Mouse (Mus musculus) erythroblast, embryonic 14.5 days (primary cell): ENCODE data around the gene Slc25a25. TPM values are rescaled to one million over a fixed set of nuclear protein-coding genes. Genes with fewer than 3 reads are reported as not detected.
A peak's percentile ranks its signal among the peaks of the same experiment; 100 is the strongest.

ENCODE experiments used
- H3K27me3 ChIP-seq: 2 replicates; pipeline ENCODE4 v1.6.1; 2012; ENCODE audit warnings: inconsistent platforms; ENCODE audit not compliant: control insufficient read depth
- H3K36me3 ChIP-seq: 2 replicates; pipeline ENCODE4 v1.6.1; 2012; ENCODE audit warnings: mild to moderate bottlenecking, inconsistent platforms; ENCODE audit not compliant: control insufficient read depth
- H3K4me1 ChIP-seq: 2 replicates; pipeline ENCODE4 v1.6.1; 2012; ENCODE audit warnings: inconsistent platforms; ENCODE audit not compliant: control insufficient read depth
- H3K4me3 ChIP-seq: replicated peaks from 2 replicates; pipeline ENCODE3; 2012; ENCODE audit warnings: moderate library complexity, mild to moderate bottlenecking, inconsistent platforms
- H3K9me3 ChIP-seq: 2 replicates; pipeline ENCODE4 v1.6.1; 2012; ENCODE audit warnings: low read length, inconsistent platforms, mixed read lengths; ENCODE audit not compliant: control insufficient read depth
- GATA1 ChIP-seq: IDR thresholded peaks from 2 replicates; pipeline ENCODE4 v1.6.1; 2012; ENCODE audit warnings: low read length, inconsistent platforms, mixed read lengths
- TAL1 ChIP-seq: IDR thresholded peaks from 3 replicates; pipeline ENCODE4 v1.6.1; 2012; ENCODE audit warnings: low read length, inconsistent platforms, mixed read lengths
- polyA plus RNA-seq: library from polyadenylated mRNA; stranded (reverse); fragments of >175 nt; gene quantifications from 2 replicates; pipeline ENCODE4 v1.2.3, GENCODE M21; 2012

The Slc25a25 gene
- polyA plus RNA-seq, 1 experiment: 2.0 TPM

- H3K36me3 ChIP-seq: peaks cover 7% of the 10 kb centered on the region
- no peak for TF ChIP-seq GATA1
- no peak for TF ChIP-seq TAL1
- no peaks in the 10 kb centered on the region for H3K27me3 ChIP-seq
- no peak overlapping the region for H3K4me3 ChIP-seq
- peaks cover 59% of the 10 kb centered on the region for H3K4me1 ChIP-seq
- H3K9me3 ChIP-seq: no peaks in the 10 kb centered on the region
Observed at GRCm38 (mm10) chr2:32425568-32425967, 25.7 kb downstream of the Slc25a25 start.

- no peak overlapping the region for H3K4me3 ChIP-seq
- H3K4me1 ChIP-seq: peaks cover 57% of the 10 kb centered on the region
- H3K27me3 ChIP-seq: no peaks in the 10 kb centered on the region
- H3K36me3 ChIP-seq: peaks cover 15% of the 10 kb centered on the region
- TF ChIP-seq TAL1: no peak
- TF ChIP-seq GATA1: no peak
- H3K9me3 ChIP-seq: no peaks in the 10 kb centered on the region
Observed at GRCm38 (mm10) chr2:32424796-32425195, 26.4 kb downstream of the Slc25a25 start.

- Histone ChIP-seq H3K4me3 (peak overlapping the region; percentile 48), H3K36me3 (peaks cover 26% of the 10 kb centered on the region), H3K27me3 (no peaks in the 10 kb centered on the region), H3K4me1 (peaks cover 46% of the 10 kb centered on the region), H3K9me3 (no peaks in the 10 kb centered on the region)
- TF ChIP-seq TAL1 (no peak), GATA1 (no peak)
Observed at GRCm38 (mm10) chr2:32423481-32424331, 27.5 kb downstream of the Slc25a25 start.

GRCm38 (mm10) chr2:32421851-32422251 is 29.4 kb downstream of the Slc25a25 start:
- peaks cover 44% of the 10 kb centered on the region for H3K36me3 ChIP-seq
- H3K9me3 ChIP-seq: no peaks in the 10 kb centered on the region
- no peaks in the 10 kb centered on the region for H3K27me3 ChIP-seq
- no peak overlapping the region for H3K4me3 ChIP-seq
- H3K4me1 ChIP-seq: peaks cover 35% of the 10 kb centered on the region
- no peak for TF ChIP-seq TAL1
- TF ChIP-seq GATA1: no peak

GRCm38 (mm10) chr2:32420647-32421046 is 30.6 kb downstream of the Slc25a25 start:
- H3K4me1 ChIP-seq: peaks cover 34% of the 10 kb centered on the region
- no peak overlapping the region for H3K4me3 ChIP-seq
- H3K36me3 ChIP-seq: peaks cover 56% of the 10 kb centered on the region
- no peaks in the 10 kb centered on the region for H3K27me3 ChIP-seq
- H3K9me3 ChIP-seq: no peaks in the 10 kb centered on the region
- TF ChIP-seq GATA1: no peak
- no peak for TF ChIP-seq TAL1

GRCm38 (mm10) chr2:32420066-32420608 is 31.1 kb downstream of the Slc25a25 start:
- Histone ChIP-seq H3K27me3 (no peaks in the 10 kb centered on the region), H3K4me3 (no peak overlapping the region), H3K4me1 (peaks cover 30% of the 10 kb centered on the region), H3K9me3 (no peaks in the 10 kb centered on the region), H3K36me3 (peaks cover 61% of the 10 kb centered on the region)
- no peak for TF ChIP-seq GATA1
- no peak for TF ChIP-seq TAL1

- peaks cover 69% of the 10 kb centered on the region for H3K36me3 ChIP-seq
Observed at GRCm38 (mm10) chr2:32419359-32419758, 31.9 kb downstream of the Slc25a25 start.

GRCm38 (mm10) chr2:32418430-32419151 is 32.7 kb downstream of the Slc25a25 start:
- Histone ChIP-seq H3K36me3 (peaks cover 76% of the 10 kb centered on the region), H3K27me3 (no peaks in the 10 kb centered on the region), H3K4me1 (peaks cover 15% of the 10 kb centered on the region), H3K4me3 (no peak overlapping the region), H3K9me3 (no peaks in the 10 kb centered on the region)
- TF ChIP-seq GATA1: no peak

More at GRCm38 (mm10) chr2:32419359-32419758, 31.9 kb downstream of the Slc25a25 start:
- Histone ChIP-seq H3K4me1 (peaks cover 22% of the 10 kb centered on the region), H3K9me3 (no peaks in the 10 kb centered on the region), H3K27me3 (no peaks in the 10 kb centered on the region), H3K4me3 (no peak overlapping the region)
- TF ChIP-seq TAL1 (no peak), GATA1 (no peak)

- Histone ChIP-seq H3K36me3 (peaks cover 78% of the 10 kb centered on the region), H3K9me3 (no peaks in the 10 kb centered on the region), H3K4me3 (no peak overlapping the region), H3K27me3 (no peaks in the 10 kb centered on the region), H3K4me1 (peaks cover 12% of the 10 kb centered on the region)
- no peak for TF ChIP-seq GATA1
- no peak for TF ChIP-seq TAL1
Observed at GRCm38 (mm10) chr2:32417486-32417885, 33.8 kb downstream of the Slc25a25 start.
